Mouse (Mus musculus): ENCODE data around the gene Kpna7.

- no peak for TF ChIP-seq CTCF (IDR thresholded peaks at IDR 0.05)
- TF ChIP-seq EP300 (IDR thresholded peaks at IDR 0.05), result no peak
Measured at GRCm38 (mm10) chr5:144949856-144950255, 134.0 kb downstream of the Kpna7 start.

Data from lung, postnatal 0 days (tissue).